Mouse (Mus musculus) CH12.LX (cell line): ENCODE results near the gene Spns3. TPM values are rescaled to one million over a fixed set of nuclear protein-coding genes. Genes with fewer than 3 reads are reported as not detected.

Experiments
- DNase-seq: peaks from one replicate; pipeline ENCODE4 v3.0.0-alpha.2; 2013; ENCODE audit errors: extremely low read depth
- H3K27ac ChIP-seq: 2 replicates; pipeline ENCODE4 v1.5.1; 2012; ENCODE audit warnings: low read depth, mild to moderate bottlenecking, control low read depth, moderate library complexity; ENCODE audit not compliant: insufficient read depth
- H3K27me3 ChIP-seq: replicated peaks from 2 replicates; pipeline ENCODE3; 2012; ENCODE audit warnings: inconsistent platforms
- H3K36me3 ChIP-seq, 2 experiments: replicated peaks in 1 of 2; 2 replicates each; pipeline versions ENCODE3 to v1.6.1; 2012; ENCODE audit warnings: inconsistent platforms in 1 of 2, low read length in 1 of 2, mild to moderate bottlenecking in 1 of 2, mixed read lengths in 1 of 2, moderate library complexity in 1 of 2; ENCODE audit not compliant: control insufficient read depth in 1 of 2, insufficient read depth in 1 of 2
- H3K4me1 ChIP-seq, 2 experiments: 2 replicates each; pipeline ENCODE4 v1.6.1; 2012; ENCODE audit warnings: inconsistent platforms in 1 of 2, moderate library complexity in 1 of 2; ENCODE audit not compliant: insufficient read depth in 2 of 2, control insufficient read depth in 1 of 2
- H3K4me2 ChIP-seq: 2 replicates; pipeline ENCODE4 v1.6.1; 2012; ENCODE audit warnings: low read depth, mild to moderate bottlenecking, control low read depth; ENCODE audit not compliant: poor library complexity, insufficient read depth, severe bottlenecking
- H3K4me3 ChIP-seq, 3 experiments: fragments of 150-350 bp in 1 of 3; sonication (generic) in 1 of 3; replicated peaks in 1 of 3; 2 replicates each; pipeline versions ENCODE3 to v1.5.1; 2011 to 2012; ENCODE audit warnings: low read depth in 2 of 3, low read length in 2 of 3, mild to moderate bottlenecking in 2 of 3, moderate library complexity in 2 of 3, control low read depth in 1 of 3, improper control_type of control experiment in 1 of 3, inconsistent platforms in 1 of 3, mixed read lengths in 1 of 3; ENCODE audit not compliant: poor library complexity in 1 of 3
- H3K79me2 ChIP-seq: replicated peaks from 2 replicates; pipeline ENCODE4 v1.6.1; 2012; ENCODE audit warnings: mild to moderate bottlenecking, moderate library complexity; ENCODE audit not compliant: control insufficient read depth, poor library complexity, insufficient read depth, severe bottlenecking; ENCODE audit errors: extremely low read depth
- H3K9ac ChIP-seq: 2 replicates; pipeline ENCODE4 v1.6.1; 2012; ENCODE audit warnings: low read depth, mild to moderate bottlenecking, control low read depth, moderate library complexity; ENCODE audit not compliant: insufficient read depth
- H3K9me3 ChIP-seq: replicated peaks from 2 replicates; pipeline ENCODE3; 2012; ENCODE audit warnings: low read length, inconsistent platforms, mixed read lengths
- BHLHE40 ChIP-seq: IDR thresholded peaks from 2 replicates; pipeline ENCODE4 v1.6.1; 2011; ENCODE audit warnings: mild to moderate bottlenecking, low read depth, low read length, improper control_type of control experiment
- CHD1 ChIP-seq: IDR thresholded peaks from 2 replicates; pipeline ENCODE4 v1.6.1; 2012; ENCODE audit warnings: low read depth, low read length, improper control_type of control experiment, inconsistent platforms
- CTCF ChIP-seq, 2 experiments: IDR thresholded peaks in 1 of 2; conservative IDR thresholded peaks in 1 of 2; 2 replicates each; pipeline ENCODE4 v1.5.1; 2011 to 2012; ENCODE audit warnings: low read depth in 2 of 2, low read length in 2 of 2, improper control_type of control experiment in 1 of 2, inconsistent platforms in 1 of 2, mild to moderate bottlenecking in 1 of 2, moderate library complexity in 1 of 2
- ETS1 ChIP-seq: conservative IDR thresholded peaks from 2 replicates; pipeline ENCODE4 v1.6.1; 2012; ENCODE audit warnings: low read depth, mild to moderate bottlenecking, inconsistent platforms, low read length, improper control_type of control experiment, moderate library complexity
- IRF4 ChIP-seq: IDR thresholded peaks from 2 replicates; pipeline ENCODE4 v1.6.1; 2014; ENCODE audit warnings: low read depth, mild to moderate bottlenecking, inconsistent platforms, low read length, improper control_type of control experiment
- JUN ChIP-seq: IDR thresholded peaks from 2 replicates; pipeline ENCODE4 v1.6.1; 2011; ENCODE audit warnings: low read depth, mild to moderate bottlenecking, low read length, improper control_type of control experiment, moderate library complexity; ENCODE audit not compliant: insufficient read depth
- MAZ ChIP-seq: IDR thresholded peaks from 2 replicates; pipeline ENCODE4 v1.6.1; 2012; ENCODE audit warnings: low read depth, mild to moderate bottlenecking, inconsistent platforms, low read length, improper control_type of control experiment, moderate library complexity
- MYC ChIP-seq: IDR thresholded peaks from 2 replicates; pipeline ENCODE4 v1.6.1; 2011; ENCODE audit warnings: low read depth, mild to moderate bottlenecking, improper control_type of control experiment, low read length
- NELFE ChIP-seq: IDR thresholded peaks from 2 replicates; pipeline ENCODE4 v1.6.1; 2011; ENCODE audit warnings: low read depth, low read length, improper control_type of control experiment
- NRF1 ChIP-seq: IDR thresholded peaks from 2 replicates; pipeline ENCODE4 v1.6.1; 2014; ENCODE audit warnings: low read depth, mild to moderate bottlenecking, inconsistent platforms, low read length, improper control_type of control experiment, moderate library complexity
- PAX5 ChIP-seq: IDR thresholded peaks from 2 replicates; pipeline ENCODE4 v1.6.1; 2012; ENCODE audit warnings: low read length, inconsistent platforms, mixed read lengths
- RAD21 ChIP-seq: IDR thresholded peaks from 2 replicates; pipeline ENCODE4 v1.6.1; 2011; ENCODE audit warnings: low read depth, mild to moderate bottlenecking, low read length, improper control_type of control experiment, moderate library complexity
- RCOR1 ChIP-seq: conservative IDR thresholded peaks from 2 replicates; pipeline ENCODE4 v1.6.1; 2012; ENCODE audit warnings: low read depth, mild to moderate bottlenecking, inconsistent platforms, low read length, improper control_type of control experiment
- SMC3 ChIP-seq: IDR thresholded peaks from 2 replicates; pipeline ENCODE4 v1.6.1; 2011; ENCODE audit warnings: low read depth, low read length, improper control_type of control experiment
- TBP ChIP-seq: conservative IDR thresholded peaks from 2 replicates; pipeline ENCODE4 v1.6.1; 2011; ENCODE audit warnings: low read depth, low read length, improper control_type of control experiment
- USF1 ChIP-seq: IDR thresholded peaks from 2 replicates; pipeline ENCODE4 v1.6.1; 2014; ENCODE audit warnings: low read depth, mild to moderate bottlenecking, inconsistent platforms, low read length, improper control_type of control experiment
- USF2 ChIP-seq: conservative IDR thresholded peaks from 2 replicates; pipeline ENCODE4 v1.6.1; 2011; ENCODE audit warnings: low read depth, low read length, improper control_type of control experiment
- ZNF384 ChIP-seq: IDR thresholded peaks from 2 replicates; pipeline ENCODE4 v1.6.1; 2012; ENCODE audit warnings: low read depth, low read length, improper control_type of control experiment, inconsistent platforms
- dilution Hi-C: fragments of 300-500 bp; cut with MboI; formaldehyde crosslinking; loops from 2 replicates; pipeline ENCODE4 v1.14.3; 2020; ENCODE audit warnings: low sequenced_read_pairs; ENCODE audit not compliant: extremely low pct_unique_long_range_greater_than_20kb, extremely low pct_ligation_motif_present
- in situ Hi-C: fragments of 300-500 bp; cut with MboI; formaldehyde crosslinking; loops from 3 replicates; pipeline ENCODE4 v1.14.3; 2019; ENCODE audit warnings: low sequenced_read_pairs, low pct_ligation_motif_present, low pct_unique_long_range_greater_than_20kb, mixed read lengths
- polyA plus RNA-seq: library from polyadenylated mRNA; unstranded; fragments of >175 nt; gene quantifications from 2 replicates; pipeline ENCODE4 v1.2.1, GENCODE M21; 2012; ENCODE audit warnings: low read depth; ENCODE audit not compliant: insufficient read length
- total RNA-seq, 2 experiments: library from RNA; depleted of rRNA; stranded (reverse); fragments of 300-350 nt in 1 of 2; fragments of >200 nt in 1 of 2; gene quantifications; 2 replicates each; pipeline ENCODE4 v1.2.3; 2012 to 2014

The Spns3 gene
- total and polyA plus RNA-seq, 3 experiments, result 0.21 to 1.8 (median 1.0) TPM

DNA sequence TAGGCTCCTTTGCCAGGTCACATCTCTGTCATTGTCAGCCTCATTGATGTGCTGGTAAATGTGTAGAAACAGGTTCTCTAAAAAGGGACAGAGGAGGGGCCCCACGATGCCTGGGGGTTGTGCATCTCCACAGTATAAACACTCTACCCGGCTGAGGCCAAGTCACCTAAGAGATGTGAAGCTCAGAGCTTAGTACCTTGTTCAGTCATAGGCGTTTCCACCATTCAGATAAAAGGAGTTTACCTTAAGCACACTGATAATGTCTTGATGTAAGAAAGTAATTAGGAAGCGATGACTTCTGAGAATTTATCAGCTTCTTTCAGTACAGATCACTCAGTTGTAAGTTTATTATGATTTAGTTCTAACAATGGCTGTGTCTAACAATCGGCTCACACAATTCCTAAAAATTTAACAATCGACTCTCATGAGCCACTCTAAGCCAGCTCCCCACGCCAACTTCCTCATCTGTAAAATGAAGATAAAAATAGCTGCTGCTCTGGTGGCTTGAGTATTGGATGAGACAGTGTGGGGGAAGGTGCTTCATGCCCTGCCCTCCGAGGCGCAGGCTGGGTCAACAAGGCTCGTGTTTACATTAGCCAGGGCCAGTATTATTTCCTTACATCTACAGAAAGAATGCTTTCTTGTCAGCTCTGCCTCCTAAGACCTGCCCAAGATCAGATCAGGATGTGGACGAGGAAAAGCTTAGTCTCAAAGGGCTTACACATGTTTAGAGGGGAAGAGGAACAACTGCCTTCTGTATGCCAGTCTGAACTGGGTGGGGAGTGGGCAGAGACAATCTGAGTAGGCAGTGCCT is 83.4 kb downstream of the Spns3 start (continued):
- TF ChIP-seq MYC (no peak), ZNF384 (no peak), PAX5 (no peak), IRF4 (no peak), SMC3 (no peak), CHD1 (no peak), CTCF (conservative IDR thresholded peaks at IDR 0.05 in 1 of 2, IDR thresholded peaks at IDR 0.05 in 1 of 2; ENCODE audit: low read depth in 2 of 2, low read length in 2 of 2) (no peak)
- TF ChIP-seq, all 38 proteins: peak for 6

- Histone ChIP-seq H3K9me3 (no peaks in the 10 kb centered on the region), H3K27me3 (no peaks in the 10 kb centered on the region), H3K36me3 (no peaks in the 10 kb centered on the region), H3K79me2 (no peaks in the 10 kb centered on the region), H3K9ac (no peak overlapping the region), H3K4me1 (peaks cover 34 to 79% of the 10 kb centered on the region in 2 experiments), H3K4me2 (peak overlapping the region; percentile 33; the same call in 1 of the 2 replicates), H3K4me3 (no peak overlapping the region), H3K27ac (no peak overlapping the region)
- dilution Hi-C loops (no loop called here), in situ Hi-C loops (no loop called here)
- TF ChIP-seq TBP (0 out of 2 replicates have a peak, but pooled peaks have one; percentile 17), USF1 (no peak)
- peak; percentile 70 for DNase-seq
These were observed 84.2 kb downstream of the Spns3 start for GRCm38 (mm10) chr11:72465978-72466693.

- Histone ChIP-seq H3K9ac (no peak overlapping the region), H3K27ac (no peak overlapping the region), H3K4me2 (no peak overlapping the region), H3K9me3 (no peaks in the 10 kb centered on the region), H3K79me2 (no peaks in the 10 kb centered on the region), H3K4me1 (peaks cover 26 to 77% of the 10 kb centered on the region in 2 experiments), H3K27me3 (no peaks in the 10 kb centered on the region), H3K36me3 (no peaks in the 10 kb centered on the region), H3K4me3 (no peak overlapping the region)
- dilution Hi-C loops (no loop called here), in situ Hi-C loops (no loop called here)
- no peak for TF ChIP-seq CHD1
- TF ChIP-seq TBP, result no peak
- TF ChIP-seq BHLHE40, result no peak
- no peak for TF ChIP-seq NELFE
- no peak for TF ChIP-seq RCOR1
- no peak for TF ChIP-seq ETS1
- no peak for TF ChIP-seq RAD21
- no peak for TF ChIP-seq MAZ
- TF ChIP-seq USF2, result no peak
- TF ChIP-seq NRF1, result no peak
- no peak for TF ChIP-seq JUN
- DNase-seq, result no peak
These were observed 85.5 kb downstream of the Spns3 start for GRCm38 (mm10) chr11:72464821-72465220.
